Mouse (Mus musculus) myocyte (in vitro differentiated cells): ENCODE data around the gene Thap4.

Source experiments
- CEBPB ChIP-seq: IDR thresholded peaks from 2 replicates; pipeline ENCODE4 v1.6.1; 2011; ENCODE audit warnings: mild to moderate bottlenecking, moderate library complexity; ENCODE audit not compliant: poor library complexity, insufficient read depth, severe bottlenecking
- MAX ChIP-seq: IDR thresholded peaks from one replicate; pipeline ENCODE4 v1.6.1; 2011; ENCODE audit warnings: low read depth, mild to moderate bottlenecking, control low read depth
- MYOD1 ChIP-seq, 3 experiments: IDR thresholded peaks; one replicate each; pipeline ENCODE4 v1.6.1; 2011; ENCODE audit warnings: control low read depth in 2 of 3, low read depth in 2 of 3, mild to moderate bottlenecking in 2 of 3, moderate library complexity in 1 of 3; ENCODE audit not compliant: insufficient read length in 2 of 3, control insufficient read depth in 1 of 3
- MYOG ChIP-seq, 3 experiments: IDR thresholded peaks; one replicate each; pipeline ENCODE4 v1.6.1; 2011; ENCODE audit warnings: control low read depth in 2 of 3, low read depth in 2 of 3, mild to moderate bottlenecking in 2 of 3; ENCODE audit not compliant: insufficient read length in 2 of 3, control insufficient read depth in 1 of 3, insufficient read depth in 1 of 3
- POLR2A ChIP-seq: IDR thresholded peaks from one replicate; pipeline ENCODE4 v1.6.1; 2011; ENCODE audit warnings: low read depth, mild to moderate bottlenecking, control low read depth, moderate library complexity; ENCODE audit not compliant: insufficient read length
- POLR2AphosphoS2 ChIP-seq: IDR thresholded peaks from one replicate; pipeline ENCODE4 v1.6.1; 2011; ENCODE audit warnings: low read depth, control low read depth; ENCODE audit not compliant: insufficient read length
- SRF ChIP-seq: IDR thresholded peaks from one replicate; pipeline ENCODE4 v1.6.1; 2011; ENCODE audit warnings: low read depth; ENCODE audit not compliant: control insufficient read depth, insufficient read length
- TCF12 ChIP-seq: IDR thresholded peaks from one replicate; pipeline ENCODE4 v1.6.1; 2011; ENCODE audit warnings: mild to moderate bottlenecking, control low read depth; ENCODE audit not compliant: poor library complexity, insufficient read depth, severe bottlenecking
- TCF3 ChIP-seq: IDR thresholded peaks from one replicate; pipeline ENCODE4 v1.6.1; 2011; ENCODE audit warnings: low read depth, control low read depth; ENCODE audit not compliant: insufficient read length
- USF1 ChIP-seq: IDR thresholded peaks from one replicate; pipeline ENCODE4 v1.6.1; 2011; ENCODE audit warnings: low read depth, mild to moderate bottlenecking, control low read depth, moderate library complexity

- no peak for TF ChIP-seq CEBPB
- TF ChIP-seq POLR2A, result no peak
- TF ChIP-seq TCF3, result no peak
- TF ChIP-seq TCF12, result no peak
- no peak for TF ChIP-seq MYOD1 (IDR thresholded peaks at IDR 0.05; ENCODE audit: control insufficient read depth in 1 of 3, insufficient read length in 2 of 3, low read depth in 2 of 3)
- TF ChIP-seq MYOG (IDR thresholded peaks at IDR 0.05; ENCODE audit: control insufficient read depth in 1 of 3, insufficient read depth in 1 of 3, insufficient read length in 2 of 3, low read depth in 2 of 3), result no peak
- TF ChIP-seq USF1, result no peak
- TF ChIP-seq POLR2AphosphoS2, result no peak
- no peak for TF ChIP-seq MAX
- no peak for TF ChIP-seq SRF
Observed at GRCm38 (mm10) chr1:93786912-93787311, 32.2 kb upstream of the Thap4 start.
